Mouse (Mus musculus): ENCODE data around the gene Ltb4r2. TPM values are rescaled to one million over a fixed set of nuclear protein-coding genes. Genes with fewer than 3 reads are reported as not detected.
A peak's percentile ranks its signal among the peaks of the same experiment; 100 is the strongest.

Ltb4r2 gene
- polyA plus RNA-seq, 1 experiment from 2014 or later, result 0.74 TPM

GRCm38 (mm10) chr14:55762001-55762821, 983 bp downstream of the Ltb4r2 start:
- 0 out of 2 replicates have a peak, but pooled peaks have one; percentile 16 for ATAC-seq (ENCODE audit: insufficient read depth)
- Histone ChIP-seq H3K9me3 (replicated peaks) (no peaks in the 10 kb centered on the region), H3K4me2 (peak overlapping the region; percentile 79), H3K36me3 (replicated peaks) (no peaks in the 10 kb centered on the region), H3K27ac (replicated peaks) (peak overlapping the region; percentile 70), H3K9ac (peak overlapping the region; percentile 42; the same call in 1 of the 2 replicates), H3K4me3 (replicated peaks) (peak overlapping the region; percentile 52), H3K27me3 (peaks cover 61% of the 10 kb centered on the region), H3K4me1 (replicated peaks) (peaks cover 40% of the 10 kb centered on the region)
- 2% methylated on average over 77 of the region's 77 CpGs for WGBS (ENCODE audit: insufficient replicate concordance)

DNA sequence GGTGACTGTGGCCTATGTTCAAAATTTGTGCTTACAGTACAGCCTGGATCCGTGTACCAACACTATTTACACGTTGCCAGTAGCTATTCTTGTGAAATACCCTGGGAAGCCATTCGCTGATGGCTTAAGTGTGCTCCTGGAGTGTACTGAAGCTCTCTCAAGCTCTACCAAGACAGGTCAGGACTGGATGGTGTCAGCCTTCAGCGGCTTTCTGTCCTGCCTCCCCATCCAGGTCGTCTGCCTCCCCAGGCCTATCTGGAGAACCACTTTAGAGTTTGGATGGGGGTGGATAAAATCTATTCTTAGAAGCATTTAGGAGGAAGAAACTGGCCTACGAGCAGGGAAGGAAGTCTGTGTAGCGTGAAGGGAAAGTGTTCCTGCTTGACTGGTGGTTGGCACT, 1.9 kb downstream of the Ltb4r2 start:
- Histone ChIP-seq H3K27ac (replicated peaks) (peak overlapping the region; percentile 70), H3K27me3 (peaks cover 71% of the 10 kb centered on the region)

GRCm38 (mm10) chr14:55765696-55766095, 4.5 kb downstream of the Ltb4r2 start, which contains the start of gene Ltb4r1:
TSS of gene Ltb4r1 (plus strand) at chr14:55765962.
- peak within 1 kb of the TSS; percentile 28 for H3K4me3 ChIP-seq (replicated peaks)
- no peak within 1 kb of the TSS for H3K9ac ChIP-seq
- H3K9me3 ChIP-seq (replicated peaks), result no peaks in the 10 kb centered on the region
- 25% methylated on average over 4 of the region's 4 CpGs for WGBS (ENCODE audit: insufficient replicate concordance)
- H3K4me2 ChIP-seq, result peak within 1 kb of the TSS; percentile 13
- no peak for ATAC-seq (ENCODE audit: insufficient read depth)
- H3K4me1 ChIP-seq (replicated peaks), result peaks cover 54% of the 10 kb centered on the region
- peaks cover 74% of the 10 kb centered on the region for H3K27me3 ChIP-seq
- no peaks in the 10 kb centered on the region for H3K36me3 ChIP-seq (replicated peaks)
- peak within 1 kb of the TSS; percentile 61 for H3K27ac ChIP-seq (replicated peaks)

More for the DNA sequence above, 1.9 kb downstream of the Ltb4r2 start:
- H3K4me2 ChIP-seq, result peak overlapping the region; percentile 79; the same call in 1 of the 2 replicates
- 29% methylated on average over 7 of the region's 7 CpGs for WGBS (ENCODE audit: insufficient replicate concordance)
- H3K4me1 ChIP-seq (replicated peaks), result peaks cover 44% of the 10 kb centered on the region
- H3K9me3 ChIP-seq (replicated peaks), result no peaks in the 10 kb centered on the region
- ATAC-seq (ENCODE audit: insufficient read depth), result no peak
- H3K36me3 ChIP-seq (replicated peaks), result no peaks in the 10 kb centered on the region
- H3K4me3 ChIP-seq (replicated peaks), result no peak overlapping the region
- no peak overlapping the region for H3K9ac ChIP-seq

- Histone ChIP-seq H3K27ac (replicated peaks) (no peak overlapping the region), H3K9me3 (replicated peaks) (no peaks in the 10 kb centered on the region), H3K4me2 (peak overlapping the region; percentile 81), H3K4me3 (replicated peaks) (peak overlapping the region; percentile 51), H3K9ac (peak overlapping the region; percentile 43; the same call in 1 of the 2 replicates), H3K36me3 (replicated peaks) (no peaks in the 10 kb centered on the region), H3K4me1 (replicated peaks) (peaks cover 41% of the 10 kb centered on the region), H3K27me3 (peaks cover 60% of the 10 kb centered on the region)
- peak; percentile 18; the same call in 1 of the 2 replicates for ATAC-seq (ENCODE audit: insufficient read depth)
- WGBS (ENCODE audit: insufficient replicate concordance), result 9% methylated on average over 52 of the region's 52 CpGs
These were observed 6.5 kb downstream of the Ltb4r2 start for GRCm38 (mm10) chr14:55767519-55768414.

DNA sequence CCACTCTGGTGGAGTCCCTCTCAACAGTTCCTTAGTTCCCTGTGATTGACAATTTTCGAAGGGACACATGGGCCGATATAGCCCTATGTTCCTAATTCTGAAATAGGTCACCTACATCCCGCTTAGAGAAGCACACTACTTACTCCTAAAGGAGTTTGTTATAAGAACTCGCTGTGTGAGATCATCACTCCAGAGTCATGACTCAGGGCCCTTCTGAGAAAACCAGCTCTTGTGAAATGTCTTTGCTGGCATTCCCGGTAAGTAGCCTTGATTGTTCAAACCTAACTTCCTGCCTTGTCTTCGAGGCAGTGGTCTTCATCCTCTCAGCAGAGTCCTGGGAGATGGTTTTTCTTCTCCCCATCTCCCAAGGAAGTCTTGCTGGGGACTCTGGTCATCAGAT, 7.3 kb downstream of the Ltb4r2 start:
- 0 out of 2 replicates have a peak overlapping the region, but pooled peaks have one; percentile 43 for H3K9ac ChIP-seq
- H3K4me3 ChIP-seq (replicated peaks), result peak overlapping the region; percentile 51; the same call in 1 of the 2 replicates
- 70% methylated on average over 6 of the region's 6 CpGs for WGBS (ENCODE audit: insufficient replicate concordance)
- H3K27me3 ChIP-seq, result peaks cover 57% of the 10 kb centered on the region
- H3K4me2 ChIP-seq, result peak overlapping the region; percentile 81
- no peak overlapping the region for H3K27ac ChIP-seq (replicated peaks)
- peaks cover 37% of the 10 kb centered on the region for H3K4me1 ChIP-seq (replicated peaks)
- H3K36me3 ChIP-seq (replicated peaks), result no peaks in the 10 kb centered on the region
- ATAC-seq (ENCODE audit: insufficient read depth), result no peak
- H3K9me3 ChIP-seq (replicated peaks), result no peaks in the 10 kb centered on the region

- H3K36me3 ChIP-seq (replicated peaks), result no peaks in the 10 kb centered on the region
- 0 out of 2 replicates have a peak overlapping the region, but pooled peaks have one; percentile 14 for H3K27ac ChIP-seq (replicated peaks)
- 28% methylated on average over 16 of the region's 16 CpGs for WGBS (ENCODE audit: insufficient replicate concordance)
- peak overlapping the region; percentile 36 for H3K4me2 ChIP-seq
- no peak overlapping the region; the same call in 1 of the 2 replicates for H3K9ac ChIP-seq
- no peaks in the 10 kb centered on the region for H3K9me3 ChIP-seq (replicated peaks)
- H3K4me3 ChIP-seq (replicated peaks), result no peak overlapping the region
- peaks cover 57% of the 10 kb centered on the region for H3K27me3 ChIP-seq
- H3K4me1 ChIP-seq (replicated peaks), result peaks cover 33% of the 10 kb centered on the region
- peak; percentile 41; the same call in 1 of the 2 replicates for ATAC-seq (ENCODE audit: insufficient read depth)
These were observed 8.0 kb downstream of the Ltb4r2 start for GRCm38 (mm10) chr14:55769087-55769703.

GRCm38 (mm10) chr14:55776711-55777110, 15.5 kb downstream of the Ltb4r2 start:
- Histone ChIP-seq H3K9ac (no peak overlapping the region), H3K4me1 (replicated peaks) (peaks cover 29% of the 10 kb centered on the region), H3K9me3 (replicated peaks) (no peaks in the 10 kb centered on the region), H3K4me2 (no peak overlapping the region), H3K4me3 (replicated peaks) (no peak overlapping the region), H3K27ac (replicated peaks) (no peak overlapping the region), H3K27me3 (peaks cover 34% of the 10 kb centered on the region), H3K36me3 (replicated peaks) (no peaks in the 10 kb centered on the region)
- 38% methylated on average over 7 of the region's 7 CpGs for WGBS (ENCODE audit: insufficient replicate concordance)
- no peak for ATAC-seq (ENCODE audit: insufficient read depth)

- ATAC-seq (ENCODE audit: insufficient read depth), result no peak
- H3K4me2 ChIP-seq, result no peak overlapping the region
- no peaks in the 10 kb centered on the region for H3K36me3 ChIP-seq (replicated peaks)
- peaks cover 37% of the 10 kb centered on the region for H3K27me3 ChIP-seq
- peaks cover 31% of the 10 kb centered on the region for H3K4me1 ChIP-seq (replicated peaks)
- H3K27ac ChIP-seq (replicated peaks), result no peak overlapping the region
- H3K9me3 ChIP-seq (replicated peaks), result no peaks in the 10 kb centered on the region
- H3K4me3 ChIP-seq (replicated peaks), result no peak overlapping the region
- WGBS (ENCODE audit: insufficient replicate concordance), result 17% methylated on average over 3 of the region's 3 CpGs
- H3K9ac ChIP-seq, result no peak overlapping the region
These were observed 15.9 kb downstream of the Ltb4r2 start for GRCm38 (mm10) chr14:55777176-55777575.

DNA sequence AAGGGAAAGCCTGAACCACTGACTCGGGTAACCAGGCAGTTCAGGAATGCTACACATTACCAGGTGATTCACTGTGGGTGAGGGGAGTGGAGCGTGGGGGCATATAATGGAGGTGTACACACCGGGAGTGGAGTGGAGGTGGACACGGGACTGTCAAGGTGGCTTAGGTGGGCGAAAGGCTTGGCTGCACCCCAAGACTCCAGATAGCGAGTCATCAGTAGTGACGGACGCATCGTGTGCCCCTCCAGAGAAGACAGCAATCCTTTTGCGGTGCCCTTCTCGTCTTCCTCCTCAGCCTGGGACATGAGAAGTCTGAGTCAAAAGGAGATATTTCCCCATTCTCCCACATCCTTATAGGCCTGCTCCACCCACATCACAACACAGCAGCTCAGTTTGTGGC, 16.6 kb downstream of the Ltb4r2 start:
- peaks cover 31% of the 10 kb centered on the region for H3K4me1 ChIP-seq (replicated peaks)
- H3K9me3 ChIP-seq (replicated peaks), result no peaks in the 10 kb centered on the region
- H3K27me3 ChIP-seq, result peaks cover 38% of the 10 kb centered on the region
- H3K4me3 ChIP-seq (replicated peaks), result no peak overlapping the region
- no peak overlapping the region for H3K4me2 ChIP-seq
- H3K36me3 ChIP-seq (replicated peaks), result no peaks in the 10 kb centered on the region
- H3K27ac ChIP-seq (replicated peaks), result no peak overlapping the region
- ATAC-seq (ENCODE audit: insufficient read depth), result no peak
- 70% methylated on average over 11 of the region's 11 CpGs for WGBS (ENCODE audit: insufficient replicate concordance)
- no peak overlapping the region for H3K9ac ChIP-seq

DNA sequence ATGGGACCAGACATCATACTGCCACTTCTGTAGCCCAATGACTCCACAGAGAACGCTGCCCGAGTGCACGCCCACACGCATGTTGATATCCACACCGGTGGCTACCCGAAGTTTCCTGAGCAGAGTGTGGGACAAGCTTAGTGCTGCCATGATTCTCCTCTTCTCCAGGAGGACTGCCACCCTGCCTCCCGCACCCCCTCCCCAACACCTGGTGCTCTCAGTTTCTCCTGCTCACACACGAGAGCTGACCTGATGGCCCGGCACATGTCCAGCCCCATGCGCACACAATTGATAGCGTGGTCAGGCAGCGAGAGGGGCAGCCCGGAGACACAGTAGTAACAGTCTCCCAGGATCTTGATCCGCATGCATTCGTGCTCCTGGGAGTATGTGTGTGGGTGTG, 17.5 kb downstream of the Ltb4r2 start:
- no peak overlapping the region for H3K4me3 ChIP-seq (replicated peaks)
- H3K4me2 ChIP-seq, result no peak overlapping the region
- H3K4me1 ChIP-seq (replicated peaks), result peaks cover 33% of the 10 kb centered on the region
- H3K27ac ChIP-seq (replicated peaks), result no peak overlapping the region
- whole genome bisulfite sequencing (ENCODE audit: insufficient replicate concordance), result 74% methylated on average over 15 of the region's 15 CpGs
- H3K9ac ChIP-seq, result no peak overlapping the region
- H3K9me3 ChIP-seq (replicated peaks), result no peaks in the 10 kb centered on the region
- peaks cover 41% of the 10 kb centered on the region for H3K27me3 ChIP-seq
- no peak for ATAC-seq (ENCODE audit: insufficient read depth)
- H3K36me3 ChIP-seq (replicated peaks), result no peaks in the 10 kb centered on the region

Measured in liver, embryonic 15.5 days (tissue).